Mouse (Mus musculus): ENCODE data around the gene Cage1.

Gene Cage1

DNA sequence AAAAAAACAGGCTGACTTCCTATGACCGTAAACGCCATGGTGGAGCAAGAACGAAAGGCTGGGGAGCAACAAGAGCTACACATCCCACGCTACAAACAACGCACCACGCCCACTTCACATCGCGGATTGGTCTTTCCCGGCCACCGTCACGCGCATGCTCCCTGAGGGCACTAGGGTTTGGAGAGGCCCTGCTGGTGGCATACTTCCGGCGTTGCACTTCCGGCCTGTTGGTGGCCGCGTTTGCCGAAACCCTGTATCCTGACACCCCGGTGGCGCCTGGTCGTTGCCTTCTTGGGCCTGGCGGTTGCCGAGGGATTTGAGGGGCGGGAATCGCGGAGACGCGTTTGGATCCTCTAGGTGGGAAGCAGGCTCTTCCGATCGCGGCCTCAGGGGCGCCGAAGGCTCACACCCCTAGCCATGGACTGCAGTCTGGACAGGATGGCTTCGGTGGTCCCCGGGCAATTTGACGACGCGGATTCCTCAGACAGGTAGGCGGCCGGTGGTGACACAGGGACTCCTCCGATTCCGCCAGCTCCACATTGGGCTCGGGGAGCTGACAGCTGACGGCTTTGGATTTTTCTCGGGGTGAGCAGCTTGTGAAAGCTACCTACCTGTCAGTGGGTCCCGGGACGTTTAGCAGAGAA, at the start of gene Cage1:
TSS of gene Cage1 (minus strand) at position 26 of the 644 bp plus-strand sequence.
- peak; percentile 97 for DNase-seq (ENCODE audit: low spot score)

DNA sequence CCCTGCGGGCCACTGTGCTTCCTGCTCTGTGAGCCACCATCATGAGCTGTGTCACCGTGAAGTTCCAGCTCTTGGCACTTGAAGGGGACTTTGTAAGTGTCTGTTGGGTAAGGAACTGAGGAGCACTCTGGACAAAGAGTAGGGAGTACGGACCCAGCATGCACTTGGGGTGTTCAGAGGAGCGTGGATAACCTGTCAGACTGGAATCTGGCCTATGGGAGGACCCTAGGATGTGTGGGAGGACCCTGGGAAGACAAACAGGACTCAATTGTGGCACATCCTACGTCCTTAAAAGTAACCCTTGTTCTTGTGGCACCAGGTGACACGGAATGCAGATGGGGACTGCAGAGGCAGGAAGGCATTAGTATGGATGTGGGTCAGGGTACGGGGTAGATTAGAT, 44.3 kb upstream of the Cage1 start:
- no peak for DNase-seq (ENCODE audit: low spot score)

DNA sequence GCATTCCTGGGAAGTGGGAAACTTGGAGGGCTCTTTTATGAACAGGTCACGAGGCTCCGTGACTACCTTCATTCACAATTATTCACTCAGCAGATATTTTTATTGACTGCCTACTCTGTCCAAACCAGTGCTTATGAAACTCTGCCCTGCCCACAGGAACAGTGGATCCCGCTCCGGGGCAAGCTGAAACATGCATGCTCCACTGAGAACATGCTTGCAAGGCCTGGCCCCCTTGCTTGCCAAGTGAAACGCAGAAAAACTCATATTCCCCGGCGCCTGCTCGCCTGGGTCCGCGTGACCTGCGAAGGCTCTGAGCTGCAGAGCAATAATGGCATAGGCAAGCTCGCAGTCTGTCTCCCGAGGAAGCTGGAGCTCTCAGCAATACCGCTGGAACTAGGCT, 43.9 kb upstream of the Cage1 start:
- DNase-seq (ENCODE audit: low spot score), result peak; percentile 83

DNA sequence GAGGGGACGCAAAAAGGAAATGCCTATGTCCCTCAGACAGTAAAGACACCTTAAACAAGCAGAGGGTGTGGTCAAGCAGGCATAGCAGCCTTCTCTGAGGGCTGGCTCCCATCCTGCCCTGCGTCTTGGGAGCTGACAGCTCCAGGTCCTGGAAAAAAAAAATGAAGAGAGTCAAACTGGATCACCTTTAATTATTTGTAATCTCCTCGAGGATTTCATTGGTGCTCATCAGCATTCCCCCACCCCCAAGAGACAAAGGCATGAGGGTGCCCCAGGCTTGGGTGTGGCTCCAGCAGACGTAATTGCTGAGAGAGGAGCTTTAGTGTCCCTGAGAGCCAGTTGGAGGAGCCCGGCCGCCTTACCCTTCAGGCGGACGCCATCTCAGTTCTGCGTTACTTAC, 43.1 kb upstream of the Cage1 start:
- no peak for DNase-seq (ENCODE audit: low spot score)

DNA sequence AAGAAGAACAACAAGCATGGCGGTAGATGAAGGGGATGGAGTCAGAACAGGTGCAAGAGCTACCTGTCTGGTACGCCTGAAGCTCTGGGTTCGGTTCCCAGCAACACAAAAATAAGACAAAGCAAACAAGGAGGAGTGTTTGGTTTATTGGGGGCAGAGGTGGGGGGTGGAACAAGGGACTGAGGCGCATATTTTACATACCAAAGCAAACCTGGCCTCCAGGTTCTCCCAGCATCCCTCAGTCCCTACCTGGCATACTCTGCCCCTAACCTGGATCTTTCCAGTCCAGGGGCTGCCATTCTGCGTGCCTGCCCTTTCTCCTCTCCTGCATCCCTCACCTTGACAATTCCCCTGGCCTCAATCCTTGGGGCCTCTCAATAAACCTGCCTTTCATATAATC, 42.5 kb upstream of the Cage1 start:
- DNase-seq (ENCODE audit: low spot score), result no peak

GRCm38 (mm10) chr13:38078836-38079235, 42.0 kb upstream of the Cage1 start:
- DNase-seq (ENCODE audit: low spot score), result no peak

- DNase-seq (ENCODE audit: low spot score), result no peak
Observed at GRCm38 (mm10) chr13:38077113-38077512, 40.2 kb upstream of the Cage1 start.

DNA sequence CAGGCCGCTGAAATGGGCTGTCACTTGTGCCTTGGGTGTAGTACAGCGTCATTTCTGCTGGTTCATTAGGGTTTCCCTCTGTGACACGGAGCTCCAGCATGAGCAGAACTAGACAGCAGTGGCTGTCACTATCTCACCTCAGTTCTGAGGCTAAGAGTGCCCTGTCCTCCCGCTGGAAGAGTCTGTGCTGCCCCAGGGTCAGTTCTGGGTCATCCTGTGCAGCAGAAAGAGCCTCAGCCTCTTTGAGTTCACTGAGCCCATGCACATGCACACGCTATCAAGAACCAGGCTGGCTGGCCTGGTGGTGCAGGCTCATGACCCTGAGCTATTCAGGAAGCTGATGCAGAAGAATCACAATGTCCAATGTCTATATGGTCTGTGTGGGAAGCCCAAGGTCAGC, 37.5 kb upstream of the Cage1 start:
- DNase-seq (ENCODE audit: low spot score), result no peak

DNA sequence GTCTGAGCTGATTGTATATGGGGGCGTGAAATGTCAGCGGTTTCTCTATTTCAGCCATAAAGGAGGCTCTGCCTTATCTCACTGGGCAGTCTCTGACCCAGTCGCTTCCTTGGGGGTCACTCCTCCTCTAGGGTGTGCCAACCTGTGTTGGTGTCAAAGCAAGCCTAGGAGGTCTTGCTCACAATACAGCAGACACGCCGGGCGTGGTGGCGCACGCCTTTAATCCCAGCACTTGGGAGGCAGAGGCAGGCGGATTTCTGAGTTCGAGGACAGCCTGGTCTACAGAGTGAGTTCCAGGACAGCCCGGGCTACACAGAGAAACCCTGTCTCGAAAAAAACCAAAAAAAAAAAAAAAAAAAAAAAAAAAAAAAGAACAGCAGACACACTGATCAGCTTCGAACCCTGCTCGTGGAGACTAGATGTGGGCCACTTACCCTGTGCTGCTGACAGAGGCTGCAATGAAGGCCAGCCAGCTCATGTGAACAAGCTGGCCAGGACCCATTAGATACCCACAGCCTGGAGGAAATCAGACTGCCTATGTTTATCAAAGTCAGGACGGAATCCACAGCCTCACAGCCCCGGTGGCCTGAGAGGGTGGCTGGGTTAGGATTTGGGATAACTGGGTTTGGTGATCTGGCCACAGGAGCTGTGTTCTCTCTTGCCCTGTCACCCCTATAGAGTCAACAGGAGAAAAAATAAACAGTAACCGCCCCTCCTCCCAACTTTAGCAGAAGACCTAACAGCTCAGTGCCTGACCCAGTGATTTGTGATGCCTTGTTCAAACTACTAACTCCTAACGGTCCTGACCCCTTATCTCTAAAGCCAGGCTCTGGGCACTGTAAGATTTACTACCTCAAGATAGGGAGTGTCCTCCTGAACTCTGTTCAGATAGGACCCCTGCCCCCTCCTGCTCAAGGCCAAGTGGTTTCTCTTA, 36.8 kb upstream of the Cage1 start:
- no peak for DNase-seq (ENCODE audit: low spot score)

- DNase-seq (ENCODE audit: low spot score), result peak; percentile 15
Observed at GRCm38 (mm10) chr13:38070945-38071344, 34.1 kb upstream of the Cage1 start.

DNA sequence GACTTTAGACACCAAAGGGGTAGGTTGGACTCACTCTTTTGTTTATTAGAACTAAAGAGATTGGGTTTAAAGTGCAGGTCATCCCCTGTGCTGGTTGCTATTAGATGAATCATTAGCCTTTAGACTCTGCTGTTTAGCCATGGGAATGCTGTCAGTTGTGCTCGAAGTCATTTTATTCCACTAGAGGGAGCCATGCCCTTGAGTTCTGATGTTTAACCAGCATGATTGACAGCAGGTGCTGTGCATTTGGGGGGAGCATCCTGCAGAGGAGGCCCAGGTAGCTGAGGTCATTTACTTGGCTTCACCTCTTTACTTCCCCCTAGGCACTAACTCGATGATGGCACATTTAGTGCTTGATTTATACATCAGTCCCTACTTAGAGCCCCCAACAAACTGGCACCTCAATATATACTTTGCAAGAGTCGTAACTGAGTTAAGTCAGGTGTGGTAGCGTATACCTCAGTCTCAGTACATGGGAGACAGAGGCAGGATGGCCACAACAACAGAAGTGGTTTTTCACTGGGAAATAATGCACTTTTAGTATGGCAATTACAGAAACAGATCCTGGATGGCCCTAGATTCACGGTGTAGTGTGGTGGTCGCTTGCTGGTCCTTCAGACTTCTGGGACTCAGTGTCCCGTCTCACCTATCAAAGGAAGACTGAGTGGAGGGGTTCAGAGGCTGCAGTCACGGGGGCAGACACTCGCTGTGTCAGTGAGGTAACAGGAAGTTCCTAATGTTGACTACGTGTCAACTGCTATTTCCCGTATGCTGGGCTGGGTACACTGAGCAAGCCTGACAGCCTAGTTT, 28.2 kb upstream of the Cage1 start:
- peak; percentile 35 for DNase-seq (ENCODE audit: low spot score)

DNA sequence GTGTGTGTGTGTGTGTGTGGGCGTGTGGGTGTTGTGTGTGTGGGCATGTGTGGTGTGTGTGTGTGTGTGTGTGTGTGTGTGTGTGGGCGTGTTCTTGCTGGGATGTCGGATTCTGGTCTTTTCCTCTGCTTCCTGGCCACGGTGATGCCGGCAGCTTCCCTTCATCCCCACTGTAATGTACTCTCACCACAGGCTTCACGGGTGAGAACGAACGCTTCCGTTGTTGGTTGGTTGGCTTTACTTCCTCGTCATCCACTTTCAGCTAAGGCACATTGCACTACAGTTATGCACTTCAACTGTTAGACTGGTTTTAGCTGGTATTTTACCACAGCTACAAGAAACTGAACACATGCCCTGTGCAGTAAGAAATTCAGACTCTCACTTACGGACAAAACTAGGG, 25.8 kb upstream of the Cage1 start:
- DNase-seq (ENCODE audit: low spot score), result no peak

DNA sequence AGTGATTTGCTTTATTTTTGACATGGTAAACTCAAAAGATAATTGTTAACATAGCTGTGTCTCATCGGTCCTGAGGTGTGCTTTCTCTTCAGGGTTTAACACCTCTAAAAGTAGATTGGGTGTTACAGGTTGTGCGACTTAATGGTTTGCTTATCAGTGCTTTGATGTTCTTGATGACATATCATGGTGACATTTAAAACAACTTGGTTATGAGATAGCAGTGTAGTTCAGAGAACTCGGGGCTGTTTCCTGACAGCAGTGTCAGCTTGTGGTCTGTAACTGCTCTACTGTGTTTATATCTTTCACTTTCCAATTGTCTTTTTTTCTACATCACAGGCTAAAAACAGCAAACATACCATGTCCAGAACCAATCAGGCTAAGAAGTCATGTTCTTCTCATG, 13.0 kb upstream of the Cage1 start:
- DNase-seq (ENCODE audit: low spot score), result no peak

DNA sequence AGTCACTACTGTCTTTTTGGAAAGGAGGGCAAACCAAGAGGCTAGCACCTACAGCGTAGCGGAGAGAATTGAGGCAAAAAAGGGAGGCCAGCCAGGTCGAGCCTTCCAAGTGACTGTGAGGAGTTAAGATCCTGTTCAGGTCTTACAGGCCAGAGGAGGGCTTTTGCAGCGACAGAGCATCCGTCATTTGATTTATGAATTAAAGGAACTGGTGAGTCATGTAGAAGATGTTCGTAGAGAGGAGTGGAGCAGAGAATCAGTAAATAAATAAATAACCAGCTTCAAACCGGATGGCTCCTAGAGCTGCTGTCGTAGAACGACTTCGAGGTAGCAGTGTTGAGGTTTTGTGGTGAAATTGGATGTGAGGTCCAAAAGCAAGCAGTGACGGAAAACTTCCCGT, 942 bp upstream of the Cage1 start:
- DNase-seq (ENCODE audit: low spot score), result peak; percentile 4

GRCm38 (mm10) chr13:38036343-38037043, 376 bp downstream of the Cage1 start, which contains the start of gene Riok1:
Gene Riok1 (plus strand): TSS chr13:38036995.
- peak; percentile 7 for DNase-seq (ENCODE audit: low spot score)

DNA sequence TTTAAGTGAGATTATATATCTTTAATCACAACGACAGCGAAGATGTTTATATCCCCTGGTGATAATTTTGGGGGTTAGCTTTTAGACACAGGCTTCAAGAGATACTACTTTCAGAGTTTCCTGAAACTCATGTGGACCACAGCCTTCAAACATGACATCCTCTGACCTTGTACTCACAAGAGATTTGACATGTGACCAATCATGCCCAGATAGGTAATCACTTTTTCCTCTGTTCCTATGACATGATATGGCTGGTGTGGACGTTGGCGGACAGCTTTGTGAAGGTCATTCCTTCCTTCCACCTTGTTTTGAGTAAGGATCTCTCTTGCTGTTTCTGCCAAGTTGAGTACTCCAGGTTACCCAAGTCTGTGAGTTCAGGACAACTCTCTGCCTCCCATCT, 8.5 kb downstream of the Cage1 start:
- no peak for DNase-seq (ENCODE audit: low spot score)

GRCm38 (mm10) chr13:38027618-38028248, 9.1 kb downstream of the Cage1 start:
- no peak for DNase-seq (ENCODE audit: low spot score)

DNA sequence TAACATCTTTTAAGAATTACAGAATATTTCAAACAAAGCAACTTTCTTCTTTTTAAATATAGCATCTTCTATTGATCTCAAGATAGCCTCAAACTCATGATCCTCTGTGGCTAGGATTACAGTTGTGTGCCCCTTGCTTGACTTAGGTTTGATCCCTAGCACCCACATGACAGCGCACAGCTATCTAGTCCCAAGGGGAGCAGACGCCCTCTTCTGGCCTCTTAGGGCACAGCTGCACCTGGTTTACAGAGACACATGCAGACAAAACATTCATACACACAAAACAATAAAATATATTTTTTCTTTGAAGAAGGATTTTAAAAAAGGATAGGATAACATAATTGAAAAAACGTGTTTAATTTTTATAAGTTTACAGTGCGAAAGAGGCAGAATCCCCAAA, 11.0 kb downstream of the Cage1 start:
- no peak for DNase-seq (ENCODE audit: low spot score)

- DNase-seq (ENCODE audit: low spot score), result no peak
Observed at GRCm38 (mm10) chr13:38018791-38019190, 18.1 kb downstream of the Cage1 start.

DNA sequence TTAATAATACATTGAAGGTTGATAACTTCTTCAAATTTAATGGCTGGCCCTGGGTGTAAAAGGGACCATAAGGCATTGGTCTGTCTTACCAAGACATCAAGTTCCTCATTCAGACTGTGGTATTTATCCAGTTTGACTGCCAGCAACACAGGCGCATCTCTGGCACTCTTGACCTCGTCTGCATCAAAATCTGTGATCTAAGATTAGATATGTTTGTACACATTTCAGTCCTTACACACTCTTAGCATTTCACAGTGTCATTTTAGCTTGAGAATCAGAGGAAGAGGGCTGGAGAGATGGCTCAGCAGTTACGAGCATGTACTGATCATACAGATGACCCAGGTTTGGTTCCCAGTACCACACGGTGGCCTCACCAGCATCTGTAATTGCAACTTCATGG, 21.3 kb downstream of the Cage1 start:
- no peak for DNase-seq (ENCODE audit: low spot score)

DNA sequence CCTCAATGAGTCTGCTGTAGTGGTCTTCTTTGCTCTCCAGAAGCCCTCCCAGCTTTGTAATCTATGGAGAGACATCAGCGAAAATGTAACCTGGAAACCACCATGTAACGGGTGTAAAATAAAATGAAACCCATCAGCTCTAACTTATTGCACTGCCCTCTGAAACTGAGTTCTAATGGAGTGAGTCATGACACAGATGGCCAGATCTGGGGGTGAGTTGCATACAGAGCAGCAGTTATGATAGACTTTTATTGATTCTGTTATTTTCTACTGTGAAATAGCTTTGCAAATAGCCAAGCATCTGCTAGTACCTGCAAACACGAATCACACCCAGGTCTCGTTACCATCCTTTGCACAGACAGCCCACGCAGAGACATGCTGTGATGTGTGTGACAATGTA, 24.4 kb downstream of the Cage1 start:
- no peak for DNase-seq (ENCODE audit: low spot score)
